Mouse (Mus musculus): ENCODE data around the gene Casc3.
A peak's percentile ranks its signal among the peaks of the same experiment; 100 is the strongest.

Casc3 gene

DNA sequence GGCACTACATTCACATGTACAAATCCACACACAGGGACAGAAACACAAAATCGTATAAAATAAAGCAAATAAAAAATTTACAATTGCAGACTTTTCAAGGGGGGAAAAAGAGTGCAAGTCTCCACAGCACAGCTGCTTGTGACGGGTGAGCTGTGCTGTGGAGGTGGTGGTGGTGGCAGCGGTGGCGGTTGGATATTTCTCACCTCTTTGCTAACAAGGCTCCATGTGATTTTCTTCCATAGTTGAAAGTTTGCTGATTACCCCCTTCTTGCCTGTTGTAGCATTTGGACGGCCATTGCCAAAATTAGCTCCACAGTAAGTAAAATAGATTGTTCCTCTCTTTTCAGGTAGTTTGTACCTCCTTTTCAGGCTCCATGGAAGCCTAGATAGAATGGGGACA lies at the start of gene Casc3:
TSS of gene Casc3 (plus strand) at position 301 of the 400 bp plus-strand sequence.
- no peak for DNase-seq (ENCODE audit: low spot score in 2 of 2)

DNA sequence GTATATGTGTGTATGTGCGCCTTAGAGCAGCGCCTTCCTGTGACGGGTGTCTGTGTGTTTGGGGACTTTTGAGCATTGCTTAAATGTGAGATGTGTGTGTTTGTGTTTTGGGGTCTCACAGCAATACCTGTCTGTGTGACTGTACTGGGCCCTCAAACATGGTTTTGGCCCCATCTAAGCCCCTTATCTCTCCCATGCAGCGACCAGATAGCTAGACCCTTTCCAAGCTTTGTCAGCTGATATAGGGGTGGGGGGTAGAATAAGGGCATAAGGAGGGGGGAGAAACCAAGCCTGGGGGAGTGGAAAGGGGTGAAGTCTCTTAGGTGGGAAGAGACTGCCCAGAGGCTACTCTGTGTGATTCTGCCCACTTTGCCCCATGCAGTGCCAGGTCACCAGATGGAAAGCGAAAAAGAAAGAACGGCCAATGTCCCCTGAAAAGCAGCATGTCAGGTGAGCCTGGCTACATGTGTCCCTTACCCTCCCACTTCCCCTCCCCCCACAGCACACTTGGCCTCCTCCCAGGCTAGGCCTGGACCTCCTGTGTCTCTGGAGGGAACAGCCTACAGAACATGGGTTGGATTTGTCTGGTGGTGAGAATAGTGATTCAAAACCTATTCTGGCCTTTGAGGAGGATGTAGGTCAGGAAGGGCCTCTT lies 48.9 kb upstream of the Casc3 start:
- no peak for DNase-seq (ENCODE audit: low spot score in 2 of 2)

DNA sequence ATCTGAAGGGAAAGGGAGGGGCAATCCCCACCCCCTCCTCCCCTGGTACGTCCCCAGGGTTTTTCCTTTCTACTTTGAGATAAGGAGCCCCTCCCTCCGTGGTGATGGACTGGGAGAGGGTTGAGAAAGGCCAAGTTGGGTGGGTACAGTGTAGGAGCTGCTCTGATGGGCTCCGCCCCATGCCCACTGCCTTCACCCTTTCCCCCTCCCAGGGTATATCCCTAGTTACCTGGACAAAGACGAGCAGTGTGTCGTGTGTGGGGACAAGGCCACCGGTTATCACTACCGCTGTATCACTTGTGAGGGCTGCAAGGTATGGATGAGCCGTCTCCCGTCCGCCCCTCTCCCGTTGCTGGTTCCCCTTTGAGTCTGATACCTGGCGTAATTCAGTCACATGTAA lies 48.0 kb upstream of the Casc3 start:
- no peak for DNase-seq (ENCODE audit: low spot score in 2 of 2)

DNA sequence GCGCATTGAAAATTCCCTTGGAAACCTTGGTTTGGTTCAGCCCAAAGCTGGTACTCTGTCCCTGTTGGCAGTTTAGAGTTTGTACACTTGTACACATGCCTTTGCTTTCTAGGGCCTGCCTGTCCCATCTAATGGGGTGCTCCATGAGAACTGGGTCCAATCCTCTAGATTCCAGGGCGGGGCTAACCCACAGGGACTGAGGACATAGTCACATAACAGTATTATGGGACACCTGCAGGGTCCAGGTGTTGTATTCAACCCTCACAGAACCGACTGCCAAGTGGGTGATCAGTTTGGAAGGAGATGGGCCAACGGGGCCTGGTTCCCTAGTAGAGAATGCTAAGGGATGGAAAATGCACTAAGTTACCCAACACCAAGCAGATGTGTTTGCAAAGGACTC lies 42.8 kb upstream of the Casc3 start:
- no peak for DNase-seq (ENCODE audit: low spot score in 2 of 2)

DNA sequence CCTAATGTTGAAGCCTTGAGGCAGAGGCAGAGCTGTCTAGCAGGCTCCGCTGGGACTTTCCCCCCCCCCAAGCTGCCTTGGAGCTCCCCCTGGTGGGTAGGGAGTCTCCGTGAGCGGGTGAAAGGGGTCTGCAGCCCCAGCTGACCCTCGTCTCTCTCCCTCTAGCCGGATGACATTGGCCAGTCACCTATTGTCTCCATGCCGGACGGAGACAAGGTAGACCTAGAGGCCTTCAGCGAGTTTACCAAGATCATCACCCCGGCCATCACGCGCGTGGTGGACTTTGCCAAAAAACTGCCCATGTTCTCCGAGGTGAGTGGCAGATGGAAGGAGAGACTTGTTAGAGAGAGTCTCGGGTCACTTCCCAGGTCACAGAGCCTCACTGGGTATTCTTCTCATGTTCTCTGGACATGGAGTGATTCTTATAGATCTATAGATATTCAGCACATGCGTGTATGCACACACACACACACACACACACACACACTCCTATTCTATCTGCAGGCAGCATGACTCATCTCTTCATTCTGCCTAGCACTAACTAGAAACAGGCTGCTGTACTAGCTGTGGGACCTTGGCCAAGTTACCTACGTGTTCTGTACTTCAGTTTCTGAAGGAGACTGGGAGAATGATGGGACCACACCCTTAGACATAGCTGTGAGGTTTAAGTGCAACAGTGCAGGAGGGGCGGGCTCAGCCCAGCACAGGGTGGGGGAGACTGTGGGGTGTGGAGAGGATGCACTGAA lies 41.8 kb upstream of the Casc3 start:
- DNase-seq (ENCODE audit: low spot score in 2 of 2), result peak in 1 of 2 experiments; percentile 76

DNA sequence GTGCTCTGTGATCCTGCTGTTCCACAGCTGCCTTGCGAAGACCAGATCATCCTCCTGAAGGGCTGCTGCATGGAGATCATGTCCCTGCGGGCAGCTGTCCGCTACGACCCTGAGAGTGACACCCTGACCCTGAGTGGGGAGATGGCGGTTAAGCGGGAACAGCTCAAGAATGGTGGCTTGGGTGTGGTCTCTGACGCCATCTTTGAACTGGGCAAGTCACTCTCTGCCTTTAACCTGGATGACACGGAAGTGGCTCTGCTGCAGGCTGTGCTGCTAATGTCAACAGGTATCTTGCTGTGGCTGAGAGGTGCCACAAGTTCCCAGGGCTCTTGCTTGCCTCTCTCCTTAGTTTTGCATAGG lies 41.2 kb upstream of the Casc3 start:
- DNase-seq (ENCODE audit: low spot score in 2 of 2), result no peak

DNA sequence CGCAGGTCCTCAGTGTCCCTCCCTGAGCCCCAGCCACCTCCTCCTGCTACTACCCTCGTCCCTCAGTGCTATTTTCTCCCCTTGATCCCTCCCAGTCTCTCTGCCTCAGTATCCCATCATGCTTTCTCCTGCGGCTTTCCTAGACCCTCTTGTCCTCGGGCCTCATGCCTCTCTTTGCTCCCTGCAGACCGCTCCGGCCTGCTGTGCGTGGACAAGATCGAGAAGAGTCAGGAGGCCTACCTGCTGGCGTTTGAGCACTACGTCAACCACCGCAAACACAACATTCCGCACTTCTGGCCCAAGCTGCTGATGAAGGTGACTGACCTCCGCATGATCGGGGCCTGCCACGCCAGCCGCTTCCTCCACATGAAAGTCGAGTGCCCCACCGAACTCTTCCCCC lies 40.6 kb upstream of the Casc3 start:
- DNase-seq (ENCODE audit: low spot score in 2 of 2), result no peak

DNA sequence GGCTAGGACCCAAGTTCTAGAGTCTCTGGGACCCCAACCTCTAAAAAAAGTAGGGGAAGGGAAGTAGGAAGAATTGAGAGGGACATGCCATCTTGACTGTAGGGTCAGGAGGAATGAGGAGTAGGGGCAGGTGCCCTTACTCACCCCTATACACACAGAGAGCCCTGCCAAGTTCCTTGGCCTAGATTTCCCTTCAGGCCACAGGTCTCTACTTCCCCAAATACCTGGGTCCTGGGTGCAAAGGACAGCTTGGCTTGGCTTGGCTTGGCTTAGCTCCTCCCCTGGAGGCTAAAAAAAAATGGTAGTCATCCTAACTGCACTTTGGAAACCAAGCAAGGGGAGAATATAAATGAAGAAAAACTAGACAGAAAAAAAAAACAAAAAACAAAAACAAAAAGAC lies 40.0 kb upstream of the Casc3 start:
- DNase-seq (ENCODE audit: low spot score in 2 of 2), result no peak

DNA sequence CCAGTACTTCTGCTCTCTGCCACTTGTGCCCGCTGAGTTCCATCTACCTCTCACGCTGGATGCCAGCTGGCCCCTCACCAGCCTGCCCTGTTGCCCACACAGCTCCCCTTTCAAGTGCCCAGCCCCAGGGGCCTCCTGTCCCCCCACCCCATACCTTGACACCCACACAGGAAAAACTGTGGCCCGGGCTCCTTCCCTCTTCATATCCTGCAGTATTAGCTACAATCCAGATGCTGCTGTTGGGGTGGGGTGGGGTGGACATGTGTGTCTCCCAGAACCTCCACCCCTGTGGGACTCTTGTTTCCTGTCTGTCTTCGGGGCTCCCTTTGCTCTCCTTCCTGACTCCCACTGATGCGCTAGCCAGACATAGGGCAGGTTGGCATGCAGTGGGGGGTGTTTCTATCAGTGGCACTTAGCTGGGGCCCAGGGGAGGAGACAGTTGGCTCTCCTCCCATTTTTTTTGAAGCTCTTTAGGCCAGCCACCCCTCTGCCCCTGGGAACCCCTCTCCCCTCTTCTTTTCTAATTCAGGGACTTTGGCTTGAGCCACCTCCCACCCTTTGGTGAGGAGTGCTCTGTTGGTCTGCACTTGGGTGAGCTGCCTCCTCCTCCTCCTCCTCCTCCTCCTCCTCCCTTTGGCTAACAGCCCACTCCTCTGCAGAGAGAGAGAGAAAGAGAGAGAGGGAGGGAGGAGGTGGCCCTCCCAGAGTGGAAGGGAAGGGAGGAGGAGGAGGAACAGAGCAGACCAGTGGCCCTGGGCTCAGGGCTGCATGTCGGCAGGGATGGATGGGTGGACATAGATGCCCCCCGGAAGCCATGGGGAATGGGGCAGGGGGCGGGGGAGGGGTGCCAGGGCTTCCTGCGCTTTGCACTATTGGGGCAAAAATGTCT lies 39.0 kb upstream of the Casc3 start:
- DNase-seq (ENCODE audit: low spot score in 2 of 2), result no peak

DNA sequence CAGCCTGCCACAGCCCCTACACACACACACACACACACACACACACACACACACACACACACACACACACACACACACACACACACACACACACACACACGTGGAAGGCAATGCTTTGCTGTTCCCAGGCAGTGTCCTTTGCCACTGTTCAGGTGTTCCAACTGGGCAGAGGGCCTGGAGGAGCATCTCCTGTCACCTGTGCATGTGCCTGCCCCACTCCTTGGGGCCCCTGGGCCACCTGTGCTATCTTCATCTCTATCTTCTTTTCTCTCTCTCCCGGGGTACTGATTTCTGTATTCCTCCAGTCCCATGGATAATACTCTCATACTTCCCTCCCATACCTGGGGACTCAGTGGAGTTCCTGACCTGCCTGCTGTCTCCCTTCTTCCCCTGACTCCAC lies 38.4 kb upstream of the Casc3 start:
- no peak for DNase-seq (ENCODE audit: low spot score in 2 of 2)

DNA sequence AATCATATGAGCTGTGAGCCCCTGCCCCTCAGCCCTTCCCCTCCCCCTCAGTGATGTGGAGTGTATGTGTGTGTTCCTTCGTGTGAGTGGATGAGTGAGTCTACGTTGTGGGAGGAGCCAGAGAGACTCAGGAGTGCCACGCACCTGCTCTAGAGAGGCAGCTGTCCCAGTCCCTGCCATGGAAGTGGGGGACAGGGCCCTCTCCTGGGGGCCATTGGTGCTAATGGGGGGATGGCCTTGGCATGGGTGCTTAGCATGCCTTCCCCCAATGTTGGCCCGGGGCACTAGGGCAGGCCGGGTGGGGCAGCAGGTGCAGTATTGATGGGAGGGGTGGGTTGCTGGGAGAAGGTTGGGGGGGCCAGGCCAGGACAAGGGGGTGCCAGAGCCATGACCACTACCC lies 37.9 kb upstream of the Casc3 start:
- DNase-seq (ENCODE audit: low spot score in 2 of 2), result no peak

DNA sequence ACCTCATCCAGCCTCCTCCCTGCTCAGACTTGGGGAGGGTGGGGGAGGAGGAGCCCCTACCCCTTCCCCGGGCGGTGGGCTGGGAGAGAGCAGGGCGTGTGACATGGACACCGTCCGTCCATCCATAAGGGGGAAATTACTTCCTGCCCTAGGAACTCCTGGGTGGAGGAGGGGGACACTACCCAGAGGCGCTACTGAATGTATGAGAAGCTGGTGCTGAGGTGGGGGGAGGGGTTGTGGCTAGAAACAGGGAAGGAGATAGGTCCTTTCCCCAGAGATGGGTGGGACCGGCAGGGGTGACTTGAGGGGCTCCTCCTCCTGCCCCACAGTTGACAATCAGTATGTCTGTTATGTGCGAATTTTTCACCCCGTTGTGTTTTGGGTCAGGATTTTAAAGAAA lies 37.4 kb upstream of the Casc3 start:
- DNase-seq (ENCODE audit: low spot score in 2 of 2), result peak in 1 of 2 experiments; percentile 47

DNA sequence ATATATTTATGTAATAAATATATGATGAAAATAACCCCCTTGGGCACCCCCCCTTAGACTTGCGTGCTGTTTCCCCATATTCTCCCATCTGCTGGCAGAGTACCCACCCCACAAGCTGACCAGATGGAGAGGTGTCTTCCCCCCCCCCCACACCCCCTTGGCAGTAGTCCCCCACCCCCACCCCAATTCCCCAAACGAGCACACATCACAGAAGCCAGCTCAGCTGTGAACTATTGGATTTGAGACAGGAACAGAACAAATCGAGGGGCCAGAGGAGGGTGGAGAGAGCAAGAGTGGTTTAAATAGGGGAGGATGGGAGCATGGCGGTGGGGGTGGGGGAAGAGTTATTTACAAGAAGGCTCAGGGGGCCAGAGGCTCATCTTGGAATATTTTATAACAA lies 37.0 kb upstream of the Casc3 start:
- DNase-seq (ENCODE audit: low spot score in 2 of 2), result no peak

DNA sequence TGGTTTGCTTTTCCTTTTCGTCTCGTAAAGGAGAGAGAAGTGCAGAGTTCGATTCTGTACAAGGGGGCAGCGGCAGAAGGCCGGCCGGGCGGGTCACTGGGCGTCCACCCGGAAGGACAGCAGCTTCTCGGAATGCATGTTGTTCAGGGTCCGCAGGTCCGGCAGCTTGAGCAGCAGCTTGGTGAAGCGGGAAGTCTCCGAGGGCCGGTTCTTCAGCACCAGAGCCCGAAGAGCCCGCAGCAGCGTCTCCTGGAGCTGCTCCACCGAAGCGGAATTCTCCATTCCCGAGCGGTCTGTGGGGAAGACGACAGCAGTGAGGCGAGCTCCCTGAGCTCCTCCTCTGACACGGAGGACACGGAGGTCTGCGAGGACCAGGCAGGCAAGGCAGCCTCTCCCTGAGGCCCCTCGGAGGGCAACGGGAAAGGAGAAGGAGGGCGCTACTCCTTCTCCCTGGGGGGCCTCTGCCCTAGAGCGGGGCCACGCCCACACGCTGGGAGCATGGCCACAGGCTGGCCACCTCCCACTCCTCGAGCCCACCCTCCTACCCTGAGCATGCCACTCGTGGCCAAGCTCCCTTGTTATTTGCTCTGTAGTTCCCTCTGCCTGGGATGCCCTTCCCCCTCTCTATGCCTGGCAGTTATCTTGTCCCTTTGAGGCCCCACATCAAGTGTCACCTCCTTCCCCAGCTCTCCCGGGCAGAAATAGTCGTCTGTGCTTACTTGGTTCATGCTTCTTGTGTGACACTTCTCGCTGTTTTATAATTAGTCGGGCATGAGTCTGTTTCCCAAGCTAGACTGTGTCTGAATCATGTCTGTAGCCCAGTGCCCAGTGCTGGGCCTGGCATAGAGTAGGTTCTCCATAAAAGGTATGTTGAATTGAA lies 36.3 kb upstream of the Casc3 start:
- peak in 1 of 2 experiments; percentile 35 for DNase-seq (ENCODE audit: low spot score in 2 of 2)

DNA sequence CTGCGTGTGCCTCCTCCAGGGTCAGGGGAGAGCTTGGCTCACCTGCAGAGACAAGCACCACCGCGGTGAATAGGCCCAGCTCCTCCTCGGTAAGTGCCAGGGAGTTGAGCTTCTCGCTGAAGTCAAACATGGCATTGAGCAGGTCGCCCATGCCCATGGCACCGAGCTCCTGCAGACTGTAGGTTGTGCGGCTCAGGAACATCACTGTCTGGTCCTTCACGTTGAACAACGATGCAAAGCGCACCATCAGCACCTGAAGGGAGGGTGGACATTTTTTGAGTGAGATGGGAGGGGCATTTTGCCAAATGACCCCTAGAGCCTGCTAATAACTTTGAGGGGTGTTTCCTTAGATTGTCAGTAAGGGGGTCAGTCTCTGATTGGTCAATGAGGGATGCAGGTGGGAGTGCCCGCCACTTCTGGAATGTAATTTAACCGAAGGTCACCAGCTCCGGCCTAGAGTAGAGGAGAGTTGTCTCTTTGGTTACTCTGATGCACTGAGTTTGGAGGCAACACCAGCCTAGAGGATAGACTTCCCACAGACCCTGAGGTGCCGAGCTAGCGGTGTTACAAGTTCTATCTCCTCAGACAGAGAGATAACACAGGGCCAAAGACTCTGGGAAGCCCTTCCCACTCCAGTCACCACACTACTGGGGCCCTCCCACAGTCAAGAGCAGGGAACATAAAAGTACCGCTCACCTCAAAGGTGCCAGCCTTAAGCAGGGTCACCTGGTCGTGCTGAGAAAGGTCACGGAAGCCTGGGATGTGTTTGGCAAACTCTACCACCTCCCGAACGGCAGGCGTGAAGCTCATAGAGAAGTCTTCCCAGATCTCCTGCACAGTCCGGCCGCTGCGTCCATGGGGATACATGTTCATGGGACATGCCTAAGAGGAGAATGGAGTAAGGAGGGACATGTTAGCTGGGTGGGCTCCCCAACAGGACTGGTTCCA lies 35.4 kb upstream of the Casc3 start:
- no peak for DNase-seq (ENCODE audit: low spot score in 2 of 2)

DNA sequence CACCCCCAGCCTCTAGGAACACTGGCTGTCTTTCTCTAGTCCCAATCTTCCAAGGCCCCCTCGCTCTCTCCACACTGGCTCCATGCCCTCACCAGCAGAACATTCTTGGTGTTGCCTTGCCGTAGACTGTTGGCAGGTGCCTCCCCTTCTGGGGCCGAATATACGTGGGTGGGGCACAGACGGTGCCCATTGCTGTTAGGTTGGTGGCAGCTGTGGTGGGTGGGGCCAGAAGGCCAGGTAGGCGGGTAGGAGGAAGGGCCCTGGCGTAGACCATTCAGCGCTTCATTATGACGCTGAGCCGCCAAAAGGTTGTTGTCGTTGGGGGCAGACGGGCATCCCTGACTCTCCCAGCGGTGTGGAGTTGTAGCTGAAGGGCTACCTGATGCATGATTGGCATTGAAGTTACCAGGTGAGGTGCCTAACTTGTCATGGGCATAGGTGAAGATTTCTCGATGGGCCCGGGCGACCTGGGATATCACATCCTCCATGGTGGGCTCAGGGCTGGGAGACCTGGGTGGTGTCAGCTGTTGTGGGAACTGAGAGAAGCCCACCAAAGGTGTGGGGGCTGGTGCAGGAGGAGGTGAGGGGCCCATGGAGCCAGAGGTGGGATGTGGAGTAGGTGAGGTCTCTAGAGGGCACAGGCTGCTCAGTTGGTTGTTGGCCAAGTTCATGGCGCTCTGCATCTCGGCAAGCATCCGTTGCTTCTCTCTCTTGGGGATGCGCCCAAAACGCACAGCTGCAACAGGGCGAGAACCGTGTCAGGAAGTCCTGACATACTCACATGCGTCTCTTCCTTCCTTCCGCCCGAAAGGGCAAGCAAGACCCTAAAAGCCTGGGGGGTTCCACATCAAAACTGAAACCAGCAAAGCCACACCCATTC lies 34.4 kb upstream of the Casc3 start:
- DNase-seq (ENCODE audit: low spot score in 2 of 2), result peak in 1 of 2 experiments; percentile 72

DNA sequence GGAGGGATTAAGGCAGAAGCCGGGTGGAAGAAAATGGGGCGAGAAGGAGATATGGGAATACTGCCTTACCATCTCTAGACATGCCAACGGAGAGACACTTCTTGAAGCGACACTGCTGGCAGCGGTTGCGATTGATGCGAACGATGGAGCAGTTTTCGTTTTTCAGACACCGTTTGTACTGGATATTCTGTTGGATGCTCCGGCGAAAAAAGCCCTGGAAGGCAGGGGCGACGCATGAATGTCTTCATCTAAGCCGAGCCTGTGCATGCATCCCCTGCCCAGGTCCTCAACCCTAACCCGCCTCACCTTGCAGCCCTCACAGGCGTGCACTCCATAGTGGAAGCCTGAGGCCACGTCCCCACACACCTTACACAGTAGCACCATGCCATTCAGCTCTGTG lies 33.6 kb upstream of the Casc3 start:
- DNase-seq (ENCODE audit: low spot score in 2 of 2), result no peak

DNA sequence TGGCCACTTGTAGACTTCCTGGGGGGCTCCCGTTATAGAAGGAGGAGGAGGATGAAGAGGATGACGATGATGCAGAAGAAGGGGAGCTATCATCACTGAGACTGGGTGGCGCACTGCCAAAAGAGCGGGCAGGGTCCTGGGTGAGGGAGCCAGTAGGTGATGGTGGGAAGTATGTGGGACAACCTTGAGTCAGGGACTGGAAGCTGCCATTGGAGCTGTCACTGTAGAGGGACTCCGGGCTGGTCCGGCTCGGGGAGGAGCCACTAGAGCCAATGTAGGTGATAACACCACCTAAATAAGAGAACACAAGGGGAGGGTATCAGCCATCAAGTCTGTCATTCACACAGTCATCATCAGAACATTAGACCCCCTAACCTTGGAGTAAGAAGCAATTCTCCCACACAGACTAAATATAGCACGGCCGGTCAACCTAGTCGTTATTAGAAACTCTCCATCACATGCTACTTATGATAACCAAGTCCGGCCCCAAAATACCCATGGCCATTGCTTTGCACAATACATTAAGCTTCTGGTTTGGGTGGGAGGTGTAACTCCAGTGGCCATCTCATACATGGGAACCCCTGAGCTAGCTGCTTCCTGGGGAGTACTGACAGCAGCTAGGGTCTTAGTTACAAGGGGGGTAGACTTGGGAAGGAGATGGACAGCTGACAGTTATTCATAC lies 32.7 kb upstream of the Casc3 start:
- peak in 1 of 2 experiments; percentile 17 for DNase-seq (ENCODE audit: low spot score in 2 of 2)

DNA sequence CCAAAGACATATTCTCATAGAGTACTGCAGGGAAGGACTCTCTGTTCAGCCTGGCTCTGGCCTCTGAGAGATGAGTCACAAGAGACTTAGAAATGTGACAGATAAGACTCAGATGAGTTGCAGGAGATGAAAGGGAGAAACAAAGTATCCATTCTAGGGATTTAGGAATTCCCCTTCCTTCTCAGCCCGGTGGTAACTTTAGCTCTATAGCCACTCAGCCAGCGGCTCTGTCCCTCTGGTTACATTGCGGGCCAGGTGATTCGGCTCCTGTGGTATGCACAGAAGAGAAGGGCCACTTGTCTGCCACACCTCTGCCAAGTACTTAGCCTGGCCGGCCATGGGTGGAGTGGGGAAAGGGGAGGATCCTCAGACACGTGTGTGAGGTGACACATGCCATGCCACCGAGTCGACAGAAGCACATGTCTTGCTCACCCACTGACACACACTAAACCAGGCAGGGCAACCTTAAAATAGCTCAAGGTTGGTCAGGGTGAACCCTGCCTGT lies 32.0 kb upstream of the Casc3 start:
- peak in 1 of 2 experiments; percentile 43 for DNase-seq (ENCODE audit: low spot score in 2 of 2)
